Mouse (Mus musculus): ENCODE data around the gene Megf8.

Gene Megf8

DNA sequence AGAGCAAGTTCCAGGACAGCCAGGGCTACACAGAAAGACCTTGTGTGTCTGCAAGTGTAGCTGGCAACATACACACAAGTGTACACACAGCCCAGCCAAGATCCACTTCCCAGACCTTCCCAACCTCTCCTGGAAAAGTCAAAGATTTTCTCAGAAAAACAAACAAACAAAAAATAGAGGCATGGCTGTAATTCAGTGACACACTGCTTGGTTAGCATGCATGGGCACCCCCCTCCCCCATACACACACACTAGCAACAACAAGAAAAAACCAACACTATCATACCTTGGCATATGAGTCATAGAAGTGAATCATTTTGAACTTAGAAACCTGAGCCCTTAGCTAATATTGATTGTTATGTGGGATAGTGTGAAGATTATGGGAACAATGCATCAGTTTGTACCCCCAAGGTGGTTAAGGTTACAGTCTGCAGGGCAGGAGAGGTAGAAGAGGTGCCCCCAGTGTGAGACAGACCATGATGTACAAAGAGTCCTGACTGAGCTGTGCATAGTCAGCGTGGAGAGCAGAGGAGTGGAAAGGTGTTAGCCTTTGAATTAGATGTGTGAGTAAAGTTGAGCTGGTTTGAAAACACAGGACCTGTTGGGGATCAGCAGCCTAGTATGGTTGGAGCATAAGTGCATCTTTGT is 94.1 kb downstream of the Megf8 start:
- no peak for DNase-seq

- DNase-seq = no peak
These were observed 94.9 kb downstream of the Megf8 start for GRCm38 (mm10) chr7:25411861-25412260.

DNA sequence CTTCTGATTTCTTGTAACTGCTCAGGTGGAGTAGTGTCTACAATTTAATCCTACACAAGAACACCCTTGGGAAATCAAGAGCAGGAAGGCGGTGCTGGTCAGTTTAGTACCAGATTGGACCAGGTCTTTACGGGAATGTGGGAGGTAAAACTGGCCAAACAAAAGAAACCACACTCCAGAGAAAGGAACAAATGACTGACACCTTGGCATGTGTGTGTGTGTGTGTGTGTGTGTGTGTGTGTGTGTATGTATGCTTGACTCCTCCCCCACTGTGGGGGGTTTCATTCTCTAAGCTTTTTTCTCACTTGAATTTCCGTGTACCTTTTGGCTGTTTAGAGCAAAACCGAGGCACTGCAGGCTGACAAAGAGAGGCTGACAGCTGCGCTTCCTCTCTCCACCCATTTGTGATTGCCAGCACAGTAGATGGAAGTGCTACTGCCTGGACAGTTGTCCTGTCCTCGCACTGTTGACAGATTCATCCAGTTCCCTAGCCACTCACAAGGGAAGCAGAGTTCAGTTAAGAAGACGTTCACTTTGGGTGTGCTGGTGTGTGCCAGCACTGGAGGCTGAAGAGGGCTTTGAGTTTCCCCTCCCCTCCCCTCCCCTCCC is 96.0 kb downstream of the Megf8 start, which contains the start of gene Cxcl17:
TSS of gene Cxcl17 (minus strand) at position 54 of the 609 bp plus-strand sequence.
- DNase-seq = no peak

All from kidney, adult 11 months (tissue).